Mouse (Mus musculus) bone marrow macrophage, adult 2 months (primary cell): ENCODE measurements around the gene Tuft1.

ENCODE experiments used
- CTCF ChIP-seq: IDR thresholded peaks from 2 replicates; pipeline ENCODE4 v1.5.1; 2012; ENCODE audit warnings: low read depth, mild to moderate bottlenecking, low read length, moderate library complexity
- POLR2A ChIP-seq: IDR thresholded peaks from 2 replicates; pipeline ENCODE4 v1.6.1; 2012; ENCODE audit warnings: mild to moderate bottlenecking, low read depth, low read length, borderline replicate concordance

- TF ChIP-seq CTCF (no peak), POLR2A (no peak)
Measured at GRCm38 (mm10) chr3:94567242-94567641, 91.4 kb downstream of the Tuft1 start.
